Mouse (Mus musculus) C2C12 (cell line): ENCODE measurements around the gene 1110017D15Rik.

Experiments used
- CEBPB ChIP-seq: IDR thresholded peaks from one replicate; pipeline ENCODE4 v1.6.1; 2011; ENCODE audit warnings: low read depth, mild to moderate bottlenecking, control low read depth, moderate library complexity
- CTCF ChIP-seq: IDR thresholded peaks from one replicate; pipeline ENCODE4 v1.5.1; 2011; ENCODE audit not compliant: control insufficient read depth, insufficient read depth, insufficient read length
- MYOD1 ChIP-seq: IDR thresholded peaks from one replicate; pipeline ENCODE4 v1.6.1; 2011; ENCODE audit warnings: low read depth; ENCODE audit not compliant: control insufficient read depth, insufficient read length

GRCm38 (mm10) chr4:41497046-41497445, 20.1 kb downstream of the 1110017D15Rik start:
- no peak for TF ChIP-seq CTCF
- TF ChIP-seq MYOD1 = no peak
- TF ChIP-seq CEBPB = no peak
